Mouse (Mus musculus) mouse embryonic stem cell (cell line): ENCODE measurements around the gene Popdc2.

Source experiments
- in situ Hi-C, 2 experiments: fragments of 300-500 bp; cut with MboI; formaldehyde crosslinking; loops; 1 replicate in 1 of 2; 3 replicates in 1 of 2; pipeline ENCODE4 v1.14.3; 2019 to 2020; ENCODE audit warnings: low sequenced_read_pairs in 2 of 2, low pct_unique_long_range_greater_than_20kb in 1 of 2, mixed read lengths in 1 of 2; ENCODE audit not compliant: unreplicated experiment in 1 of 2

Popdc2 gene

GRCm38 (mm10) chr16:38372876-38373275 is 10.9 kb downstream of the Popdc2 start:
- in situ Hi-C loops = no loop called here

- in situ Hi-C loops = no loop called here
Observed at GRCm38 (mm10) chr16:38373439-38373838, 11.4 kb downstream of the Popdc2 start.

DNA sequence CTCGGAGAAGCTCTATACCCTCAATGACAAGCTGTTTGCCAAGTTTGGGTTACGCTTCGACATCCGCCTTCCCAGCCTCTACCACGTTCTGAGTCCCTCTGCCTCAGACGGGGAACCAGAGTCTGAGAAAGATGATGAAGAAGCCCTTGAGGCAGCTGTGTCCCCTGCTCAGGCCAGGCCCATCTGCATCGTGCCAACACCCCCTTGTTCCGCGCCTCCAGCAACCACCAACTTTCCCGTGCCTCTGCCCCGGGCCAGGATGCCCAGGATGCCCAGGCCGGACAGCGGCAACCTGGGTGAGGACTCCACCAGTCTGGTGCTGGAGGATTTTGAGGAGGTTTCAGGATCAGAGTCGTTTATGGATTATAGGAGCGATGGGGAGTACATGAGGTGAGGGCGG is 11.9 kb downstream of the Popdc2 start:
- in situ Hi-C loops = no loop called here

- in situ Hi-C loops = no loop called here
Observed at GRCm38 (mm10) chr16:38374379-38375140, 12.6 kb downstream of the Popdc2 start.

DNA sequence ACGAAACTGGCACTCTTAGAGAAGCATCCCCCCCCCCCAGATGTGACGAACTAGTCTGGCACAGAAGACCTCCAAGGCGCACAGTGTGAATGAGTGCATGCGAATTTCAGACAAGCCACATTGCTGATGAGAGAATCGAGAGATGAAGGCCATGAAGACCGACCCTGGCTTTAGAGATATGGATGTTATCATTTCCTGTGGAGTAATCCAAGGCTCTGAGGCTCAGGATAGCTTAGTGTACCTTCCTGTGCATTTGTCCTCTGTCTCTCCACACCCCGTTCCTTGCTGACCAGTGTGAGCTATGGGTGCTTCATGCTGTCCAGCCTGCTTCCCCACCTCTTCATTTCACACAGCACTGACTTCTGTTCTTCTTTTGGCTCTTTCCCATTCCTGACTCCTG is 13.2 kb downstream of the Popdc2 start:
- in situ Hi-C loops = no loop called here

- in situ Hi-C loops = no loop called here
Observed at GRCm38 (mm10) chr16:38376163-38376840, 14.3 kb downstream of the Popdc2 start.

DNA sequence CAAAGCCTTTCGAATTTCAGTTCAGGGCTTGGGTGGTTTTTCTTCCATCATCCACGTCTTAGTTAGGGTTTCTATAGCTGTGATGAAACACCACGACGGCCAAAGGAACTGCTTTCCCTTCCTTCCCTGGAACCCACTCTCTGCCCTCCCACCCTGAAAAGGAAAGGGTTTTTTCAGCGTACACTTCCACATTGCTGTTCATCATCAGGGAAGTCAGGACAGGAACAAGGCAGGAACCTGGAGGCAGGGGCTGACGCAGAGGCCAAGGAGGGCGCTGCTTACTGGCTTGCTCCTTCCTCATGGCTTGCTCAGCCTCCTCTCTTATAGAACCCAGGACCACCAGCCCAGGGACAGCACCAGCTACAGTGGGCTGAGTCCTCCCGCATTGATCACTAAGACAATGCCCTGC is 14.8 kb downstream of the Popdc2 start:
- in situ Hi-C loops = no loop called here

DNA sequence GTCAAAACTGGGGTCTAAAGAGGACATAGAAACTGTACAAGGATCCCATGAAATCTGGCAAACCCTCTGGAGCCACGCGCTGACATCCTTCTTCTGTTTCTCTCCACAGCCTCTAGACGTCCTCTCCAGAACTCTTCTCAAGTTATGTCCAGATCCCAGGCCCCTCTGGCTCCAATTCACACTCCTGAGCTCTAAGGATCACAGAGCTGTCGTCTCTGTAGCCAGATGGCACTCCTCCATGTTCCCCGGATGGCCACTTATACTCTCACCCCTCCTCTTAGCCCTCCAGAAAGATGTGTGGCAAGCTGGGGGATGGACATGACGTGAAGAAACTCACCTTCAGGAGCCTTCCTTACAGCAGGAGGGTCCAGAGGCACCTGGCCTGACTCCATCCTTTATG is 15.5 kb downstream of the Popdc2 start:
- in situ Hi-C loops = no loop called here

DNA sequence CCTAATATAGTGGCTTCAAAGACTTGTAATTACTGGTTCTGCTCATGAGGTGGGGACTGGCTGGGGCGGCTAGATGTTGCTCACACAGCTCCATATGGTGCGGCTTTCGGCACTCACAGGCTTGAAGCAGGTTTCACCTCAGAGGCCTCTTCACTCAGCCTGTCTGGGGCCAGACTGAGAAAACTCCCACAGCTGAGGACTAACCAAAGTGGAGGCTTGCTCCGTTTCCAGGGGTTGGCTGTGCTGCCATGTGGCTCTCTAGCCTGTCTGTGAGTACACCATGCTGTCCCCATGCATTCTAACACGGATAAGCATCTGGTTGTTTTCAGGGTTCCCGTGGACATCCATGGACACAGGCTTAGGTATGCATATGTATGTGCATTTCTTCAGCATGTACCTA is 16.6 kb downstream of the Popdc2 start:
- in situ Hi-C loops = no loop called here

GRCm38 (mm10) chr16:38379088-38379487 is 17.1 kb downstream of the Popdc2 start:
- in situ Hi-C loops = no loop called here

DNA sequence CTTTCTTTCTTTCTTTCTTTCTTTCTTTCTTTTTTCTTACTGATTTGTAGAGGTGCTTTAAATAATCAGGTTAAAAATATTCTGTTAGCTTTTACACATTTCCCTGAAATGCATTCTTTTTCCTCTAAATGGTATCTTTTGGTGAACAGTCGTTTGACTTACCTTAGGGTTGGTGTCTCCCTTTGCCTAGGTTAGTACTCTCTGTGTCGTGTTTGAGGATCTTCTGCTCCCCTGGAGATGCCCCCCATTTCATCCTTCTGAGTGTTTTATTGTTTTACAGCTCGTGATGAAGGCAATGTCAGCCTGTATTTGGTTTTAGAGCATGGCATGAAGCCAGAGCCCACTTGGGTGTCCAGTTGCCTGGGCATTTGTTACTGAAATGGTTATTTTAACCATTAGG is 17.5 kb downstream of the Popdc2 start:
- in situ Hi-C loops = no loop called here

DNA sequence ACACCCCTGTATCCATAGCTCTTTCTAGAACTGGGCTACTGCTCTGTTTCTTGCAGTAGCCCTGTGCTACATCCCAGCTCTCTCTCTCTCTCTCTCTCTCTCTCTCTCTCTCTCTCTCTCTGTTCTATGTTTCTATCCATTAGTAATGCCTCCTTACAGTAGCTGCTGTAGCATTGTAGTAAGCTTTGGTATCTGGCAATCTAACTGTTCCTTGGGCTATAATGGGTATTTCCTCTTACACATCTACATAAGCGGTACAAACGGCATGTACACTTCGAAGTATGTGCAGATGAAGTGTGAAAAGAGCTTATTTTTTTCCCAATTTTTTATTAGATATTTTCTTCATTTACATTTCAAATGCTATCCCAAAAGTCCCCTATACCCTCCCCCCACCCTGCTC is 17.9 kb downstream of the Popdc2 start:
- in situ Hi-C loops = no loop called here

DNA sequence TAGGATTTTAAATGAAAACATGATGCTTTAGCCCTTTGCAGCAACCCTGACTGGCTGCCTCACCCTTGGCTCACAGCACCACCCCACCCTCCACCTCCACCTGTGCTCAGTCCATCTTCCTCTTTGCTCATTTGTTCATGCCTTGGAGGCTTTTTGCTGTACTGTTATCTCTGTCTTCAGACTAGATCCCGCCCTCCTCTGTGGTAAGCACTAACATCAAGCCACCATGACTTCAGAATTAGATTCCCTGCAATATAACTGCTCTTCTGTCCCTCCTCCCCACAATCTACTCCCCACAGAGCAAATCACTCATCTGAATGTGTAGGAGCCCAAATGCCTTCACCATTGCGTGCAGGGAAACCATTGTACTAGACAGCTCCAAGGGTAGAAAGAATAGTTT is 21.7 kb downstream of the Popdc2 start:
- in situ Hi-C loops = no loop called here

DNA sequence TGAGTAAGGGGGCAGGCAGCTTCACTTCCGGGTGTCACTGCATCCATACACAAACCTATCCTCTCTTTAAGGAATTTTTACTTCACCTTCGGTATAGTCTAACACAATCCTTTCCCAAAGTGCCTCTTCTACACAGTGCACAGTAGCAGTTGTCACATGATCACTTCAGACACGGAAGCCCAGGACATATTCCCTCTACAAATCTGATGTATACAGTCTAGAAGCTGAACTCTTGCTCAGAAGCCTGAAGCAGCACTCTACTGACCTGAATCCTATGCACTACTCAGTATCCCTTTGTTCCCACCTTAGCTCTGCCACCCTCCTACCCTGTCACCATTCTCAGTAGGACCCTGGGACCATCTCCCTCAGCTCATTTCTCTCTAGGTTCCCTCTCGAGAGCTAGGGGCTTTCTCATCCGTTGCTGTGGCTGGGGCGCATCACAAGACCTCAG is 23.2 kb downstream of the Popdc2 start:
- in situ Hi-C loops = no loop called here

DNA sequence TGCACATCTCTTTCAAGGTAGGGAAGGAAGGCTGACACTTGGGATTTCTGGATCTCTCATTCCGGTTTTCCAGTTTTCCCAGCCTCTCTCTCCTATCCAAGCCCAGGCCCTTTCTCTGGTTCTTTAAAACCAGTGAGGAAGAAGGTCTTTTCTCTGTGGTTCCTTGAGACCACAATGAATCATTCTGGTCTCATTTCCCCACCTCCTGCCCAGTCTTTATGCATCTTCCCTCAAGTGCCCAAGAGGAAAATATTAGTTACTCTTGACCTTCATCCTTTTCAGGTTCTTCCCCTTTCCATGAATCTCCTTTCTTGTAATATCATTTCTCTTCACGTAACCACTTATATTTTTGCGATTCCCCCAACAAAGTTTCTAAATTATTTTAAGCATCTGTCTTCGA is 23.7 kb downstream of the Popdc2 start:
- in situ Hi-C loops = no loop called here

GRCm38 (mm10) chr16:38387389-38387788 is 25.4 kb downstream of the Popdc2 start:
- in situ Hi-C loops = no loop called here

DNA sequence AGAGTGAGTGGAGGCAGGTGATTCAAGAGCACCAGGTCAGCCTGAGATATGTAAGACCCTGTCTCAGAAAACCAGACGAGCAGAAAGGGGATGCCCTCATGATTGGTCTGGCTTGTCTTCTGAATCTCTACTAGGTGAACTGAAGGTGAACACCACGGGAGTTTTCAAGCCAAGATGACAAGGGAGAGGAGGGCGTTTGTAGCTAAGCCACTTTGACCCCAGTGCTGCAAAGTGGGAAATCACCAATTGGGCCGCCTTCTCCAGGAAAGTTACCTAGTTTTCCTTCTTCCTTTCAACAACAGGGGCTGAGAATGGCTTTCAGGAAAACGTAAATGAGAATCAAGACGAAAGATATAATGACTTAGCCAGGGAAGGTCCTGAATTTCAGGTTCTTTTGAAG is 26.7 kb downstream of the Popdc2 start:
- in situ Hi-C loops = no loop called here

DNA sequence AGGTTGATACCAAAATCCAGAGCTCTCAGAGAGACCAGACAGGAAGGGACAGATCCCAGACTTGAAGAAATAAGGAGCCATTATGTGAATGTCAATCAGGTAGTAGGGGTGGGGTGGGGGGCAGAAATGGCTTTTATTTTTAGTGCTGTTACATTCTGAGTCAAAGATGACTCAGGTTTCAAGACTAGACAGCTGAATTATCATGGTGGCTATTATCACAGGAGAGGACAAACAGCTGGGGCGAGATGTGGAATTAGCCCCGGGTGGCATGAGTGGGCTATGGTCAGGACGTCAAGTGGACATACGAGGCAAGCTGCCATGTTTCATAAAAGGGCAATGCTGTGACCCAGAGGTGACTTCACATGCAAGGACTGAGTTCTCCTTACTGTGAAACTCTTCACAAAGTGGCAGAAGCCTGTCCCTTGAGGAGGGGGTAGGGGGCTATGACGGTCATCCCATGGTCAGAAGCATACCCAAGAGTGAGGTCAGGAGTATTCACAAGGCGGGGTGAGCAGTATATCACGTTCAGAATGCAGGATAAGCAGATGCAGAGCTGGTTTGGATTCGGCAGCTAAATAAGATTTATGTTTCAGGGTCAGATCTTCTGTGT is 27.4 kb downstream of the Popdc2 start:
- in situ Hi-C loops = no loop called here

DNA sequence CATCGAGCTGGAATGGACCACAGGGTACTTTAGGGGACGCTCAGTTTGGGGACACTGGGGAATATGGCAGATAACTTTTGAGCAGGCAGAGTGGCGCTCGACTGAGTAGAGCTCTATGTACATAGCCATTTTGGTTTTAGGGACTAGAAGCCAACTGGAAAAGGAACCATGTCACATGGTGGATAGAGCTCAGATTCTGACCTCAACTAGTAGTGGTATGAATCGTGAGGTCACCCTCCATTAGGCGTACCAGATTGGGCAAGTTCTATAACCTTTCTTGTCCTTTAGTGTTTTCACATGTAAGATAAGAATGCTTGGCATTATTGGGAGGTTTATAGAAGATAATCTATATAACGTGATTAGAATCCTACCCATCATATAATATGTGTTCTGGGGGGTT is 28.3 kb downstream of the Popdc2 start:
- in situ Hi-C loops = no loop called here
